Mouse (Mus musculus): ENCODE measurements at regions not wholly inside any gene's neighbourhood (a gene's known extent, or its start where the extent isn't known, plus 50 kb on each side); places are given as distances from the start of the nearest gene placed in this dataset.

GRCm38 (mm10) chr4:87472787-87473186 lies 242.5 kb upstream of the Slc24a2 start:
- H3K27me3 ChIP-seq (ENCODE audit: control insufficient read depth, insufficient read depth, low read length): no peaks in the 10 kb centered on the region

GRCm38 (mm10) chr4:87471385-87471784 lies 241.1 kb upstream of the Slc24a2 start:
- H3K27me3 ChIP-seq (ENCODE audit: control insufficient read depth, insufficient read depth, low read length): no peaks in the 10 kb centered on the region
- 53% methylated on average over 5 of the region's 5 CpGs for WGBS
- H3K36me3 ChIP-seq (ENCODE audit: control insufficient read depth, insufficient read depth, low read length): no peaks in the 10 kb centered on the region
- TF ChIP-seq POLR2A (IDR thresholded peaks at IDR 0.05; ENCODE audit: borderline replicate concordance, extremely low read depth, insufficient read depth, insufficient read length): no peak
- no peak for DNase-seq (ENCODE audit: low spot score)
- no peak overlapping the region for H3K4me2 ChIP-seq (replicated peaks; ENCODE audit: low read depth, low read length, severe bottlenecking)
- H3K9ac ChIP-seq (ENCODE audit: low read depth, low read length, severe bottlenecking): no peak overlapping the region
- no peaks in the 10 kb centered on the region for H3K4me1 ChIP-seq (ENCODE audit: control insufficient read depth, insufficient read depth, low read length)
- no peaks in the 10 kb centered on the region for H3K9me3 ChIP-seq (ENCODE audit: control insufficient read depth, low read length)
- no peak overlapping the region for H3K27ac ChIP-seq (replicated peaks; ENCODE audit: low read depth, low read length)
- ATAC-seq (ENCODE audit: low FRiP score, low read depth): no peak
- H3K4me3 ChIP-seq (replicated peaks; ENCODE audit: low read length): no peak overlapping the region

More at GRCm38 (mm10) chr4:87472787-87473186, 242.5 kb upstream of the Slc24a2 start:
- Histone ChIP-seq H3K36me3 (ENCODE audit: control insufficient read depth, insufficient read depth, low read length) (no peaks in the 10 kb centered on the region), H3K4me2 (replicated peaks; ENCODE audit: low read depth, low read length, severe bottlenecking) (no peak overlapping the region), H3K9me3 (ENCODE audit: control insufficient read depth, low read length) (no peaks in the 10 kb centered on the region), H3K9ac (ENCODE audit: low read depth, low read length, severe bottlenecking) (no peak overlapping the region), H3K4me3 (replicated peaks; ENCODE audit: low read length) (no peak overlapping the region), H3K27ac (replicated peaks; ENCODE audit: low read depth, low read length) (no peak overlapping the region), H3K4me1 (ENCODE audit: control insufficient read depth, insufficient read depth, low read length) (no peaks in the 10 kb centered on the region)
- DNase-seq (ENCODE audit: low spot score): no peak
- TF ChIP-seq POLR2A (IDR thresholded peaks at IDR 0.05; ENCODE audit: borderline replicate concordance, extremely low read depth, insufficient read depth, insufficient read length): no peak
- 73% methylated on average over 1 of the region's 1 CpGs for WGBS
- no peak for ATAC-seq (ENCODE audit: low FRiP score, low read depth)

GRCm38 (mm10) chr4:87467600-87467999 lies 237.3 kb upstream of the Slc24a2 start:
- no peaks in the 10 kb centered on the region for H3K9me3 ChIP-seq (ENCODE audit: control insufficient read depth, low read length)
- H3K36me3 ChIP-seq (ENCODE audit: control insufficient read depth, insufficient read depth, low read length): no peaks in the 10 kb centered on the region
- TF ChIP-seq POLR2A (IDR thresholded peaks at IDR 0.05; ENCODE audit: borderline replicate concordance, extremely low read depth, insufficient read depth, insufficient read length): no peak
- H3K27me3 ChIP-seq (ENCODE audit: control insufficient read depth, insufficient read depth, low read length): no peaks in the 10 kb centered on the region
- H3K4me2 ChIP-seq (replicated peaks; ENCODE audit: low read depth, low read length, severe bottlenecking): no peak overlapping the region
- no peaks in the 10 kb centered on the region for H3K4me1 ChIP-seq (ENCODE audit: control insufficient read depth, insufficient read depth, low read length)
- no peak overlapping the region for H3K4me3 ChIP-seq (replicated peaks; ENCODE audit: low read length)
- ATAC-seq (ENCODE audit: low FRiP score, low read depth) (no peak), DNase-seq (ENCODE audit: low spot score) (no peak)
- H3K9ac ChIP-seq (ENCODE audit: low read depth, low read length, severe bottlenecking): no peak overlapping the region
- H3K27ac ChIP-seq (replicated peaks; ENCODE audit: low read depth, low read length): no peak overlapping the region

- H3K27ac ChIP-seq (replicated peaks; ENCODE audit: low read depth, low read length): no peak overlapping the region
- no peak overlapping the region for H3K9ac ChIP-seq (ENCODE audit: low read depth, low read length, severe bottlenecking)
- H3K36me3 ChIP-seq (ENCODE audit: control insufficient read depth, insufficient read depth, low read length): no peaks in the 10 kb centered on the region
- ATAC-seq (ENCODE audit: low FRiP score, low read depth) (no peak), DNase-seq (ENCODE audit: low spot score) (no peak)
- 65% methylated on average over 8 of the region's 8 CpGs for WGBS
- no peak overlapping the region for H3K4me3 ChIP-seq (replicated peaks; ENCODE audit: low read length)
- no peaks in the 10 kb centered on the region for H3K9me3 ChIP-seq (ENCODE audit: control insufficient read depth, low read length)
- H3K4me1 ChIP-seq (ENCODE audit: control insufficient read depth, insufficient read depth, low read length): no peaks in the 10 kb centered on the region; the same call in 1 of the 2 replicates
- no peak overlapping the region for H3K4me2 ChIP-seq (replicated peaks; ENCODE audit: low read depth, low read length, severe bottlenecking)
- H3K27me3 ChIP-seq (ENCODE audit: control insufficient read depth, insufficient read depth, low read length): no peaks in the 10 kb centered on the region
- no peak for TF ChIP-seq POLR2A (IDR thresholded peaks at IDR 0.05; ENCODE audit: borderline replicate concordance, extremely low read depth, insufficient read depth, insufficient read length)
Measured at GRCm38 (mm10) chr4:87467018-87467417, 236.7 kb upstream of the Slc24a2 start.

- DNase-seq (ENCODE audit: low spot score): peak; percentile 55
- Histone ChIP-seq H3K27me3 (ENCODE audit: control insufficient read depth, insufficient read depth, low read length) (no peaks in the 10 kb centered on the region), H3K36me3 (ENCODE audit: control insufficient read depth, insufficient read depth, low read length) (no peaks in the 10 kb centered on the region), H3K4me2 (replicated peaks; ENCODE audit: low read depth, low read length, severe bottlenecking) (no peak overlapping the region), H3K27ac (replicated peaks; ENCODE audit: low read depth, low read length) (no peak overlapping the region), H3K4me3 (replicated peaks; ENCODE audit: low read length) (no peak overlapping the region), H3K9me3 (ENCODE audit: control insufficient read depth, low read length) (no peaks in the 10 kb centered on the region), H3K4me1 (ENCODE audit: control insufficient read depth, insufficient read depth, low read length) (peaks cover 10% of the 10 kb centered on the region), H3K9ac (ENCODE audit: low read depth, low read length, severe bottlenecking) (no peak overlapping the region)
- 55% methylated on average over 7 of the region's 7 CpGs for WGBS
- no peak for TF ChIP-seq POLR2A (IDR thresholded peaks at IDR 0.05; ENCODE audit: borderline replicate concordance, extremely low read depth, insufficient read depth, insufficient read length)
- no peak for ATAC-seq (ENCODE audit: low FRiP score, low read depth)
Measured at GRCm38 (mm10) chr4:87461181-87461912, 231.1 kb upstream of the Slc24a2 start.

Measured in limb, embryonic 14.5 days (tissue).